Mouse (Mus musculus): Measurements from ENCODE around the gene Prc1.

Gene Prc1

GRCm38 (mm10) chr7:80336932-80337331 is 42.7 kb downstream of the Prc1 start:
- no peak for DNase-seq (ENCODE audit: low read depth)

- DNase-seq (ENCODE audit: low read depth) = peak; percentile 63
Observed at GRCm38 (mm10) chr7:80339371-80339770, 45.1 kb downstream of the Prc1 start.

- DNase-seq (ENCODE audit: low read depth) = peak; percentile 99
Observed at GRCm38 (mm10) chr7:80339793-80340628, 45.8 kb downstream of the Prc1 start.

- peak; percentile 88 for DNase-seq (ENCODE audit: low read depth)
Observed at GRCm38 (mm10) chr7:80340793-80341192, 46.5 kb downstream of the Prc1 start, which contains the start of gene Unc45a. Gene Unc45a (minus strand): TSS chr7:80341005.

GRCm38 (mm10) chr7:80341793-80342192 is 47.5 kb downstream of the Prc1 start:
- DNase-seq (ENCODE audit: low read depth) = no peak

GRCm38 (mm10) chr7:80342858-80343257 is 48.6 kb downstream of the Prc1 start, which contains the start of gene Hddc3:
Gene Hddc3 (plus strand): TSS chr7:80343104.
- peak; percentile 99 for DNase-seq (ENCODE audit: low read depth)

- DNase-seq (ENCODE audit: low read depth) = no peak
Observed at GRCm38 (mm10) chr7:80343270-80344018, 49.2 kb downstream of the Prc1 start.

- DNase-seq (ENCODE audit: low read depth) = no peak
Observed at GRCm38 (mm10) chr7:80346173-80346572, 51.9 kb downstream of the Prc1 start.

- no peak for DNase-seq (ENCODE audit: low read depth)
Observed at GRCm38 (mm10) chr7:80346830-80347229, 52.6 kb downstream of the Prc1 start.

GRCm38 (mm10) chr7:80347670-80348586 is 53.7 kb downstream of the Prc1 start:
- DNase-seq (ENCODE audit: low read depth) = no peak

GRCm38 (mm10) chr7:80350808-80351207 is 56.6 kb downstream of the Prc1 start:
- DNase-seq (ENCODE audit: low read depth) = no peak

- DNase-seq (ENCODE audit: low read depth) = no peak
Observed at GRCm38 (mm10) chr7:80352920-80353319, 58.7 kb downstream of the Prc1 start.

- no peak for DNase-seq (ENCODE audit: low read depth)
Observed at GRCm38 (mm10) chr7:80356351-80356750, 62.1 kb downstream of the Prc1 start.

GRCm38 (mm10) chr7:80357156-80357555 is 62.9 kb downstream of the Prc1 start:
- no peak for DNase-seq (ENCODE audit: low read depth)

GRCm38 (mm10) chr7:80358039-80358438 is 63.8 kb downstream of the Prc1 start:
- DNase-seq (ENCODE audit: low read depth) = no peak

- DNase-seq (ENCODE audit: low read depth) = no peak
Observed at GRCm38 (mm10) chr7:80360435-80360834, 66.2 kb downstream of the Prc1 start.

GRCm38 (mm10) chr7:80365759-80366158 is 71.5 kb downstream of the Prc1 start:
- no peak for DNase-seq (ENCODE audit: low read depth)

All from naive thymus-derived CD4-positive, alpha-beta T cell, adult 2 months (primary cell).